In the genomic region with DNA sequence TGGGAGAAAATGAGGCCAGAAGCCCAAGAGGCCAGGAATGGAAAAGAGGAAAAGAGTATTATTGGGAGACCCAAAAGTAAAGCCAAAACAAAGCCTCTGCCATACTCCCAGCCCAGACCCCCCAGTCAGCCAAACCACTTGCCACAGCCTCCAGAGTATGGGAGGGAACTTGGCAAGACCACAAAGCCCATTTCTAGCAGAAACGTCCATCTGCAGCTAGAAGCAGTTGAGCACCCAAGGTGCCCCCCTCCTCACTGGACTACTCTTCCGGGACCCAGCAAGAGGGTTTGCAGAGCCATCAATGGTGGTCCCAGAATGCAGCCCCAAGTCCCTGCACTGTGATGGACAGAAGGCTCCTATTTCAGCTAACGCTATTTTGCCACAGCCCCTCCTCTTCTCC, we compare ENCODE assay signal across 12 mouse cellular contexts. TPM values are rescaled to one million over a fixed set of nuclear protein-coding genes. Genes with fewer than 3 reads are reported as not detected.
A peak's percentile ranks its signal among the peaks of the same experiment; 100 is the strongest.
DNase-seq lines count a peak whose midpoint lies in the region; ATAC-seq and TF ChIP-seq lines count a peak whose summit lies in the region.
"Had no signal": no experiment of that assay in that cellular context is flagged by ENCODE, and none has a peak within 500 bp of the region (broad histone marks: within the 10 kb centered on the region; RNA-seq: fewer than 3 reads in every experiment).

No protein-coding gene starts in this region.

- peak overlapping the region; percentile 97 for H3K4me3 ChIP-seq in layer of hippocampus, adult 2 months
- H3K4me3 ChIP-seq in forebrain, embryonic 14.5 days (ENCODE audit: low read depth, low read length), result no peak overlapping the region
- H3K4me3 ChIP-seq in hindbrain, embryonic 16.5 days (ENCODE audit: low read length), result no peak overlapping the region
- H3K4me3 ChIP-seq in neural tube, embryonic 13.5 days, result peak overlapping the region; percentile 87; the same call in 1 of the 2 replicates
- no peak overlapping the region for H3K4me3 ChIP-seq in kidney, adult 2 months (ENCODE audit: insufficient read depth, low read depth, low read length)
- H3K4me3 ChIP-seq: intestine, embryonic 15.5 days; liver, embryonic 12.5 days had no signal

- peak overlapping the region; percentile 43 for H3K27ac ChIP-seq in layer of hippocampus, adult 2 months
- no peak overlapping the region for H3K27ac ChIP-seq in forebrain, embryonic 14.5 days (ENCODE audit: low read depth, low read length)
- no peak overlapping the region for H3K27ac ChIP-seq in hindbrain, embryonic 16.5 days (ENCODE audit: low read depth, low read length)
- H3K27ac ChIP-seq in neural tube, embryonic 13.5 days (replicated peaks), result no peak overlapping the region
- H3K27ac ChIP-seq in kidney, adult 2 months (ENCODE audit: insufficient read depth, low read depth, low read length), result no peak overlapping the region
- H3K27ac ChIP-seq: intestine, embryonic 15.5 days; liver, embryonic 12.5 days had no signal

- H3K9ac ChIP-seq in forebrain, embryonic 14.5 days (ENCODE audit: low read length), result peak overlapping the region; percentile 91; the same call in 1 of the 2 replicates
- no peak overlapping the region for H3K9ac ChIP-seq in hindbrain, embryonic 16.5 days (ENCODE audit: low read depth, low read length)
- peak overlapping the region; percentile 38; the same call in 1 of the 2 replicates for H3K9ac ChIP-seq in neural tube, embryonic 13.5 days
- H3K9ac ChIP-seq: intestine, embryonic 15.5 days; liver, embryonic 12.5 days had no signal

- no peaks in the 10 kb centered on the region for H3K9me3 ChIP-seq in forebrain, embryonic 14.5 days (replicated peaks; ENCODE audit: control insufficient read depth, low read length)
- H3K9me3 ChIP-seq in hindbrain, embryonic 16.5 days (ENCODE audit: control insufficient read depth, low read length), result no peaks in the 10 kb centered on the region
- no peaks in the 10 kb centered on the region for H3K9me3 ChIP-seq in neural tube, embryonic 13.5 days
- H3K9me3 ChIP-seq: intestine, embryonic 15.5 days; liver, embryonic 12.5 days had no signal

- TF ChIP-seq POLR2A in kidney, adult 2 months (IDR thresholded peaks at IDR 0.05; ENCODE audit: low read depth, low read length), result no peak

- peaks cover 63% of the 10 kb centered on the region for H3K4me1 ChIP-seq in forebrain, embryonic 14.5 days (ENCODE audit: control insufficient read depth, insufficient read depth, low read length)
- H3K4me1 ChIP-seq in hindbrain, embryonic 16.5 days (ENCODE audit: control insufficient read depth, insufficient read depth, low read depth, low read length), result peaks cover 62% of the 10 kb centered on the region
- peaks cover 90% of the 10 kb centered on the region for H3K4me1 ChIP-seq in neural tube, embryonic 13.5 days (replicated peaks)
- peaks cover 33% of the 10 kb centered on the region for H3K4me1 ChIP-seq in kidney, adult 2 months (ENCODE audit: control insufficient read depth, insufficient read depth, low read length)

- peak overlapping the region; percentile 75; the same call in 1 of the 2 replicates for H3K4me2 ChIP-seq in forebrain, embryonic 14.5 days (ENCODE audit: low read length)
- peak overlapping the region; percentile 70 for H3K4me2 ChIP-seq in hindbrain, embryonic 16.5 days (ENCODE audit: low read length)
- H3K4me2 ChIP-seq in neural tube, embryonic 13.5 days, result peak overlapping the region; percentile 83
- H3K4me2 ChIP-seq: intestine, embryonic 15.5 days; liver, embryonic 12.5 days had no signal

- WGBS in forebrain, embryonic 14.5 days, result 23% methylated on average over 3 of the region's 3 CpGs
- 21% methylated on average over 3 of the region's 3 CpGs for WGBS in hindbrain, embryonic 16.5 days
- WGBS in neural tube, embryonic 13.5 days, result 40% methylated on average over 3 of the region's 3 CpGs
- WGBS in kidney, adult 2 months, result 46% methylated on average over 3 of the region's 3 CpGs

- ATAC-seq in forebrain, embryonic 14.5 days, result no peak
- no peak for ATAC-seq in hindbrain, embryonic 16.5 days
- ATAC-seq in neural tube, embryonic 13.5 days (ENCODE audit: low read depth), result no peak
- ATAC-seq: intestine, embryonic 15.5 days; liver, embryonic 12.5 days had no signal

- peaks cover 35% of the 10 kb centered on the region for H3K36me3 ChIP-seq in forebrain, embryonic 14.5 days (ENCODE audit: control insufficient read depth, insufficient read depth, low read length)
- H3K36me3 ChIP-seq in hindbrain, embryonic 16.5 days (ENCODE audit: control insufficient read depth, insufficient read depth, low read length), result no peaks in the 10 kb centered on the region
- peaks cover 7% of the 10 kb centered on the region; the same call in 1 of the 2 replicates for H3K36me3 ChIP-seq in neural tube, embryonic 13.5 days
- H3K36me3 ChIP-seq in kidney, adult 2 months (ENCODE audit: control insufficient read depth, insufficient read depth, low read length), result no peaks in the 10 kb centered on the region

- no peaks in the 10 kb centered on the region for H3K27me3 ChIP-seq in forebrain, embryonic 14.5 days (replicated peaks; ENCODE audit: control insufficient read depth, insufficient read depth, low read length)
- no peaks in the 10 kb centered on the region for H3K27me3 ChIP-seq in hindbrain, embryonic 16.5 days (replicated peaks; ENCODE audit: control insufficient read depth, insufficient read depth, low read length)
- H3K27me3 ChIP-seq in neural tube, embryonic 13.5 days, result no peaks in the 10 kb centered on the region
- H3K27me3 ChIP-seq in kidney, adult 2 months (replicated peaks; ENCODE audit: control insufficient read depth, insufficient read depth, low read length), result no peaks in the 10 kb centered on the region
- H3K27me3 ChIP-seq: intestine, embryonic 15.5 days; liver, embryonic 12.5 days had no signal

- TF ChIP-seq CTCF in layer of hippocampus, adult 2 months (conservative IDR thresholded peaks at IDR 0.05), result no peak
- TF ChIP-seq CTCF in kidney, adult 2 months (conservative IDR thresholded peaks at IDR 0.05; ENCODE audit: insufficient read depth, insufficient read length, low read depth, low read length), result no peak

- no peak for DNase-seq in layer of hippocampus, adult 2 months (ENCODE audit: low spot score in 2 of 2)
- no peak for DNase-seq in layer of hippocampus, adult 9-11 months
- DNase-seq in forebrain, embryonic 14.5 days (ENCODE audit: low spot score), result no peak
- DNase-seq in kidney, adult 2 months, result no peak
- no peak for DNase-seq in embryo, embryonic 11 days
- DNase-seq: kidney, postnatal 14 days; lung, postnatal 10 days; spleen, adult 18-20 months had no signal

RNA-seq across cellular contexts. Expression of a gene that starts 21.1 kb away (rescaled TPM):
- 10 to 100 TPM; 61.0 to 65.9 TPM for total RNA-seq in layer of hippocampus, adult 2 months (2021)
- polyA plus RNA-seq in forebrain, embryonic 14.5 days (2014; fragmentation: Nextera tagmentation; extraction: Ambion mirVana), result 34.9 and 49.5 TPM in 2 replicates
- 51.4 and 62.2 TPM in 2 replicates for polyA plus RNA-seq in hindbrain, embryonic 16.5 days (2015; fragmentation: Nextera tagmentation; extraction: Ambion mirVana)
- polyA plus RNA-seq in neural tube, embryonic 13.5 days (2015; fragmentation: Nextera tagmentation; extraction: Ambion mirVana), result 79.0 and 79.2 TPM in 2 replicates
- 7.1 and 8.0 TPM in 2 replicates for polyA plus RNA-seq in kidney, adult 2 months (2012; rRNA removed)

Comparison
In these comparisons a context has a peak if more than half of its experiments do, and no peak if none do; other contexts are left out.
1. H3K4me3 ChIP-seq: peak in layer of hippocampus, adult 2 months (single experiment) and neural tube, embryonic 13.5 days (single experiment); none in forebrain, embryonic 14.5 days (single experiment), hindbrain, embryonic 16.5 days (single experiment) and kidney, adult 2 months (single experiment).
2. Peak in every context shown above with its lines, with median percentiles within 50 percentile points of each other: H3K4me2 ChIP-seq.